Mouse (Mus musculus) CH12F3 (cell line): ENCODE data around the gene Fbxw21.

Experiments used
- in situ Hi-C: fragments of 300-500 bp; cut with MboI; formaldehyde crosslinking; loops from 2 replicates; pipeline ENCODE4 v1.14.3; 2020; ENCODE audit warnings: low sequenced_read_pairs

Fbxw21 gene

DNA sequence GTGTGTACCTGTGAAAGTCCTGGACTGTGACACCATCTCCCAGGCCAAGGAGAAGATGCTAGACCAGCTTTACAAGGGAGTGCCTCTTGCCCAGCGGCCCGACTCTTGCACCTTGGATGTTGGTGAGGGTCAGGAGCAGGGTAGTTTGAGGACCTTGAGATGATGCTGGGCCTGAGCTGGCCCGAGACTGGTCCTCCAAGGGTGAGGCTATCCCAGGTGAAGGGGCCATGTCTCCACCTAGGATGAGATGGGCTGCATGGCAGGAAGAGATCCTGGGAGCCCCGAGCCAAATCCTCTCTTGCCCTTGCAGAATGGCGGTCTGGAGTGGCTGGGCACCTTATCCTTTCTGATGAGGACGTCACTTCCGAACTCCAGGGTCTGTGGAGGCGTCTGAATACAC is 48.5 kb downstream of the Fbxw21 start:
- in situ Hi-C loops, result no loop called here

DNA sequence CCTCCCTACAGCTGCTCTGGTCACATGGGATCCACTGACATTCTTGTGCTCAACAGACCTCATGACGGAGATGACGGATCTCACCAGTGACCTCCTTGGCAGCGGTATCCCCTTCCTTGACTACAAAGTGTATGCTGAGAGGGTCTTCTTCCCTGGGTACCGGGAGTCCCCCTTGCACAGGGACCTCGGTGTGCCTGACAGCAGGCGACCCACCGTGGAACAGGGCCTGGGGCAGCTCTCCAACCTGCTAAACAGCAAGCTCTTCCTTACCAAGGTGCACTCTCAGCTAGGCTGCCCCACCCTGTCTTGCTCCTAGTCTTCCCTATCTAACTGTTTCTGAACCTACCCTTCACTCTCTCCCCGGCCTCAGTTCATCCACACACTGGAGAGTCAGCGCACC is 50.2 kb downstream of the Fbxw21 start:
- in situ Hi-C loops, result no loop called here

DNA sequence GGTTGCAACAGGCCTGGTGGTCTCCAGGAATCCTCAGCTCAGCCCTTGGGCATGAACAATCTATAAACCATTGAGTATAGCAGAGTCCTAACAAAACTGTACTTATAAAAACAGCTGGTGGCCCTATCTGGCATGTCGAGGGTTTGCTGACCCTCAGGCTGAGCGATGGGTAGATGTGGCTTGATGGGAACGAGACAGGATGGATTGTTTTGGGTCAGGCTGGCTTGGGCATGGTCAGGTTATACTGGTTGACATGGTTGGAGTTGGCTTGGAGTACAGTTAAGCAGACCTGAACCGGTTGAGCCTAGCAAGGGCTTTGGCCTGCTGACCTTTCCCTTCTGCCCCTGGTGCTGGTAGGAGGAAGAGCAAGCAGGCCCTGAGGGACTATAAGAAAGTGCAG is 50.7 kb downstream of the Fbxw21 start:
- in situ Hi-C loops, result no loop called here

DNA sequence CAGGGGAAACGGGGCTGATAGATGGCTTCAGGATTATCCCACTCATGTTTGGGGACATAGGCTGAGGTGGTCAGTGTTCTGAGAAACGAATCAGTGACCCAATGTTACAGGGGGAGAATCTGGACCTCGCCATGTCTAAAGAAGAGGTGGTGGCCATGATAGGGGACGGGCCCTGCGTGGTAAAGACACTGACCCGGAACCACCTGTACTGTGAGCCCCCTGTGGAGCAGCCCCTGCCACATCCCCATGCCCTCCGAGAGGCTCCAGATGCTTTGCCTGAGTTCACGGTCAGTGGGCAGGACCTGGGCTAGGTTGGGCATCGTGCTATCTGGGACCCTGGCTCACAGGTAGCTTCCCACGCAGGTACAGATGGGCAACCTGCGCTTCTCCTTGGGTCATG is 51.6 kb downstream of the Fbxw21 start:
- in situ Hi-C loops, result no loop called here

DNA sequence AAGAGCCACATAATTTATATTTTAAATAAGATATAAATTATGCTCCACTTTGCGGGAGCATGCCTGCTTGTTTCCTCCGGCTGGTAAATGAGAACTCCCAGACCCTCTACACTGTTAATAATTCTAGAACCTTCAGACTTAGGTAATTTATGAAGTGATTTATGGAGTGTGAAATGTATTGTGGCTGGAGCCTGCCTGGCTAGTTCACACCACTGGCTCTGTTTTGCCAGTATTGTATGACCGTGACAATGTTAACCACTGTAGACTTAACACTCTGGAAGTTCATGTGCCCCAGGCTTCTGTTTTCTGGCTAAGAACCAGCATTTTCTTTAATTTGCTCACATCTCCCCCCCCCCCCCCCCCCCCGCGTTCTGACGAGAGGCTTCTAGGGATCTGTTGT is 54.5 kb downstream of the Fbxw21 start:
- in situ Hi-C loops, result no loop called here

DNA sequence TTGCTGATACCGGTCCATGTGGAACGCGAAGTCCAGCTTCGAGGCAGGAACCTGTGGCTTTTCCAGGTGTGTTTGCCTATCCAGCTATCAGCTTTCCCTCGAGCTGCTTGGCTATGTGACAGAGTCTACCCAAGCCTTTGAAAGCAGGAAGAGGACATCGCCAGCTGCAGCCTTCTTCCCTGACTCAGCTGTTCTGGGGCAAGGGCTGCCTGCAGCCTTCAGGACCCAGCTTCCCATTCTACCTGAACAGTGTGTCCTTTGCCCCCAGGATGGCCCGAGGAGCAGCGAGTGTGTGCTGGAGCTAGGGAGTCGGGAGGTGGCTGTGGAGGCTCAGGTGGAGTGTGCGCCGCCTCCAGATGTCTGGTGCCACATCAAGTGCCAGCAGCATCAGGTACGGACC is 56.2 kb downstream of the Fbxw21 start:
- in situ Hi-C loops, result no loop called here

DNA sequence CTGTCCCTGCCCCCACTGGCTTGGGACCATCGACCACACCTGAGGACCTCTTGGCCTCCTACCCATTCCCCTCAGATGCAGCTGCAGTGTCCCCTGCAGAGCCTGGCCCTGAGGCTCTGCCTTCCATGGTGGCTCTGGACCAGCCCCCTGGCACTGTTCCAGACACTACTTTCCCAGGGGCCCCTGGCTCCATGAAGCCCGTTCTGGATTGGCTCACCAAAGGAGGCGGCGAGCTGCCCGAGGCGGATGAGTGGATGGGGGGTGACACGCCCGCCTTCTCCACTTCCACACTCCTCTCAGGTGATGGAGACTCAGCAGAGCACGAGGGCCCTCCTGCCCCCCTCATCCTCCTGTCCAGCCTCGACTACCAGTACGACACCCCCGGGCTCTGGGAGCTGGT is 56.8 kb downstream of the Fbxw21 start:
- in situ Hi-C loops, result no loop called here

DNA sequence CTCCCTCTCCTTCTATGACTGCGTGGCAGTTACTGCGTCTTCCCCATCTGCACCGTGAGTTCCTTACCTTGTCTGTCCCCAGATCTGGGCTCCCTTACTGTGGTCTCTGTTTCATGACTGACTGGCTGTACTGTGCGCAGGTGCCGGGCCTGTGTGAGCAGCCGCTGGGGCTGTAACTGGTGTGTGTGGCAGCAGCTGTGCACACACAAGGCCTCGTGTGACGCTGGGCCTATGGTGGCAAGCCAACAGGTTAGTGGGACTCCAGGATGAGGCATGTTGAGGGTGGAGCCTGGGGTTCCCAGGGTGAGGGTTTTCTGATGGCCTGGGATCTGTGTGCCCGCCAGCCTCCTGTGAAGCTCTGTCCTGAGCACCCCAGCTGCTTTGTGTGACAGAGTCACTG is 57.8 kb downstream of the Fbxw21 start:
- in situ Hi-C loops, result no loop called here

DNA sequence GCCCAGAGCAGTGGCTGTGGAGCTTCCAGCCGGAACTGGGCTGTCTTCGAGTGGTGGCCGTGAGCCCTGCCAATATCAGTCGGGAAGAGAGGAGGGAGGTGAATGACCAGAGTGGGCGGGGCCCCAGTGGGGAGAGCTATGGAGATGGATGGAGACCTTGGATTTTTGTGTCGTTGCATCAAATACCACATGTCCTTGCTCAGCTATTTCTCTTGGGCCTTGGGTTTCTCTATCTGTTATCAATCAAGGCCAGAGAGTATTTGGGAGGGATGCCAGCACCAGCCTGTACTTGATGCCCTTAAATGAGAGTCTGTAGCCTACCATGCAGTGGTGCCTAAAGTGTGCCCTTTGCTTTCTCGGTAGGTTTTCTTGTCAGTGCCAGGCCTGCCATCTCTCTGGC is 58.6 kb downstream of the Fbxw21 start:
- in situ Hi-C loops, result no loop called here

DNA sequence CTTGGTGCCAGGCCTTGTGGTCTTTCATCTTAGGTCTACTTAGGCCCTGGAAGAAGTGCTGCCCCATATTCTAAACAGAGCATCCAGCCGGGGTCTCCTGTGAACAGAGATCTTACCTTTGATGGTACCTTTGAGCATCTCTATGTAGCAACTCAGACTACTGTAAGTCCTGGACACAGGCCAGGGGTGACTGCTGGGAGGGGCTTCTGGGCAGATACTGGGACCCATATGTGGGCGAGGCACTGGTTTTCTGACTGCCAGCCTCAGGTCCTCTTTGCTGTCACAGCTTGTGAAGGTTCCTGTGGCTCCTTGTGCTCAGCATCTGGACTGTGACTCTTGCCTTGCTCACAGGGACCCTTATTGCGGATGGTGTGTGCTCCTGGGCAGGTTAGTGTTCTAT is 59.3 kb downstream of the Fbxw21 start:
- in situ Hi-C loops, result no loop called here

DNA sequence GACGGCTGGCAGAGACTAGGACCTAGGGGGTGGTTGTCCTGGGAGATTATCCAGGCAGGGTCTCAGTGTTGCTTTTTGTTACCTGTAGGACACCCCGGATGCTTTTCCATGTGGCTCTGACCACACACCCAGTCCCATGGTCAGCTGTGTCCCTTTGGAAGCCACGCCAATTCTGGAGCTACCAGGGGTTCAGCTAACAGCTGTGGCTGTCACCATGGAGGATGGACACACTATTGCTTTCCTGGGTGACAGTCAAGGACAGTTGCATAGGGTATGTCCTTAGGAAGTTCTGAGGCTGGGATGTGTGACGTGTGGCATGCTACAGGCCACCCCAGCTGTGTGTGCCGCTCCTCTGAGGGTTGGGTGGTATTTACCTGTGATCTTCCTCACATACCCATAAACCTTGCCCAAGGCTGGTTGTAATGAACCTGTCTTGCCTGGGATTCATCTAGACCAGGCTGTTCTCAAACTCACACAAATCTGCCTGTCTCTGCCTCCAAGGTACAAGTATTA is 59.9 kb downstream of the Fbxw21 start:
- in situ Hi-C loops, result no loop called here

DNA sequence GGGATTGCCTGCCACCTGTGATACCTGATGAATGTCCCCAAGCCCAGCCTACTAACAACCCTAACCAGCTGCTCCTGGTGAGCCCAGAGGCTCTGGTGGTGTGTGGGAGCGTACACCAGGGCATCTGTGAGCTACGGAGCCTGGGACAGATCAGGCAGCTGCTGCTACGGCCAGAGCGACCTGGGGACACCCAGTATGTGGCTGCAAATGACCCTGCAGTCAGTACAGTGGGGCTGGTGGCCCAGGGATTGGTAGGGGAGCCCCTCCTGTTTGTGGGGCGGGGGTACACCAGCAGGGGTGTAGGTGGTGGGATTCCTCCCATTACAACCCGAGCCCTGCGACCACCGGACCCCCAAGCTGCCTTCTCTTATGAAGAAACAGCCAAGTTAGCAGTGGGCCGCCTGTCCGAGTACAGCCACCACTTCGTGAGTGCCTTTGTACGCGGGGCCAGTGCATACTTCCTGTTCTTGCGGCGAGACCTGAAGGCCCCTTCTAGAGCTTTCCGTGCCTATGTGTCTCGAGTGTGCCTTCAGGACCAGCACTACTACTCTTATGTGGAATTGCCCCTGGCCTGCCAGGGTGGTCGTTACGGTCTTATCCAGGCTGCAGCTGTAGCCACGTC is 61.4 kb downstream of the Fbxw21 start:
- in situ Hi-C loops, result no loop called here

DNA sequence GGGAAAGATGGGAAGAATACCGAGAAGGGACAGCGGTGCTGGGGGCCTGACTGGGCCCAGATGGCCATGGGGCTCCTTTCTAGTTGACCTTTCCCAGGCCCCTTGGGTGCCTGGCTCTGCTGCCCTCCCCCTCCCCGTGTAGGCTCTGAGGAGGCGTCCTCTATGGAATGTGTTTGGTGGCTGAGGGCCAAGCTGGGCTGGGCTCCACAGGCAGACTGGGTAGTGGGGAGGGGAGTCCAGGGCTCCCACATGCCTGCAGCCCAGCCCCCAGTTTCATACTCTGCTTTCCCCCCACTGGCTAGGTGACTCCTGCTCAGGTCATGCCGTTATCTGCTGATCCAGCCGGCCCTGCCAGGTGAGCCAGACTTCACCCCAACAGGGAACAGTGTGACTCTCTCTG is 62.9 kb downstream of the Fbxw21 start:
- in situ Hi-C loops, result no loop called here

DNA sequence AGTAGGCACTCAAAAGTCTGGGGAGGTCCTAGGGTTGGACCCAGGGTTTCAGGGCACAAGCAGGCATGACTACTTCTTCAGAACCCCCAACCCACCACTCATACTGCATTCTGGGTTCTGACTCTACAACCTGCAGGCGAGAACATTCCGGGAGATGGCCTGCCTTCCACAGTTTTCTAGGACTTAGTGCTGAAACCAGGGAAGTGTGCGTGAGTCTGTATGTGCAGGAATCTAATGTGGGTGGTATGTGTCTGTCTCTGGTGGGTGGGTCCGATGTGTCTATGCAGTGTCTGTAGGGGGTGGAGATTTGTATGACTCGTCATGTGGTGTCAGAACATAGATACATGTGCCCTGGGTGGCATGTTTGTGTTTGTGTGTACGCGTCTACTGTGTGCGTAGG is 63.5 kb downstream of the Fbxw21 start:
- in situ Hi-C loops, result no loop called here

DNA sequence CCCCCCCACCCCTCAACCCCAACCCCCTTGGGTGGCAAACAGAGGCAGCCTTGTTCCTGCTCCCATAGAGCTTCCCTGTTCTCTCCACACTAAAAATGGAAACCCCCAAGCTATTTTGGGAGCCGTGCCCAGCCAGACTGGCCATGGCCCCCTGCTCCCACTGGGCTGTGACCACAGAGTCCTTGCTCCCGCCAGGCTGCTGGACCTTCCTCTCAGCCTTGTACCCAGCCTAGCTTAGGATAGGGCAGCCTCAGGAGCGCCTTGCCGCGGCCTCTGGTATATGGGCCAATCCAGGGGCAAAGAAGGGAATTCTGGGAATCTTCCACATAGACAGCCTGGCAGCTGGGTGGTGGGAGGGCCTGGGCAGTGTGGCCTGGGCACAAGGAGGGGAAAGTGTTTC is 64.0 kb downstream of the Fbxw21 start:
- in situ Hi-C loops, result no loop called here

DNA sequence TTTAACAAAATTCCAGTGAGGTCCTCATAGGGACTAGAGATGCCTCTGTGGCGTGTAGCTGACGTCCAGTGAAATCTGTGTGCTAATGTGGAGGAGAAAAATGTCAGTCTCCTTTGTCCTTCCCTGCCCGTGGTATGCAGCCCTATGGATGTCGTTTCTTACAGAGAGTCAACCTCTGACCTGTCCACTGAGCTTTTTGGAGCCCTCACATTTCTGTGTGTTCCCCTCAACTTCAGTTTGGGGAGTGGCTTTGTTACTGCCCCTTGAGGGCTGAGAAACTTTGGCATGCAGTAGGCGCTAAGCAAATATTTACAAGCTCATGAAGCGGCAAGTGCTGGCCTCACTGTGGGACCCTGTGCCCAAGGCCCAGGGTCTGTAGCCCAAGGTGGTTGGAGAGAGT is 64.5 kb downstream of the Fbxw21 start:
- in situ Hi-C loops, result no loop called here

DNA sequence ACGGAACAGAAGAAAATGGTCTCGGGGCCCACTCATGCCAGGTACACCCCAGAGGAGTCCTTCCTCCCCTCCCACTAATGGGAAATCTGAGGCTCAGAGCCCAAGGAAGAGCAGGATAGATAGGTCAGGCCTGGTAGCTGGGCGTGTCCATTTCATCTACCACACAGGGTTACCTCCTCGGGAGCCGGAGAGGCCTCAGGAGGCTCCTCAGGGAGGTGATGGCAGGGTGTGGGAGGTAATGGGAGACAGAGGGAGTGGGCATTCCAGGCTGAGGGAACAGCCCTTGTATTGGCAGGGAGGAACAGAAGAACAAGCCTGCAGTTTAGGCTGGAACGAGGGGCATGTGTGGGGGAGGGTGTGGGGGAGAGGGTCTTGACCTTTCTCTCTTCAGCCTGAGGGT is 65.0 kb downstream of the Fbxw21 start:
- in situ Hi-C loops, result no loop called here

DNA sequence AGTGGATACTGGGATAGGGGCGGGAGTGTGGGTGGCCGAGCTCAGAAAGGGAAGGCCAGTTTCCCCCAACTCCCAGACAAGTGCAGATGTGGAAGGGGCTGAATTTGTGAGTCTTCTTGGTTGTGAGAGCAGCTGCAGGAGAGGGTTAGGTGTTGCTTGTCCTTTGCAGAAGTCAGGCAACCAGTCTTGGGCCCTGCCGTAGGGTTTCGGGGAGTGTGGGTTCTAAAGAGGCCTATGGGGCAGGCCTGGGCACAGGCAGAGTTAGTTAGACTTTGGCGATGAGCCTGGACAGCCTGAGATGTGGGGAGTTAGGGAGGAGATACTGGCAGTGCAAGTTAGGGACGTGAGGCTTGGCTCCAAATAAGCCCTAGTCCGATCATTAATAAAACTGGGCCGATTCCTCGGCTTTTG is 65.6 kb downstream of the Fbxw21 start:
- in situ Hi-C loops, result no loop called here

DNA sequence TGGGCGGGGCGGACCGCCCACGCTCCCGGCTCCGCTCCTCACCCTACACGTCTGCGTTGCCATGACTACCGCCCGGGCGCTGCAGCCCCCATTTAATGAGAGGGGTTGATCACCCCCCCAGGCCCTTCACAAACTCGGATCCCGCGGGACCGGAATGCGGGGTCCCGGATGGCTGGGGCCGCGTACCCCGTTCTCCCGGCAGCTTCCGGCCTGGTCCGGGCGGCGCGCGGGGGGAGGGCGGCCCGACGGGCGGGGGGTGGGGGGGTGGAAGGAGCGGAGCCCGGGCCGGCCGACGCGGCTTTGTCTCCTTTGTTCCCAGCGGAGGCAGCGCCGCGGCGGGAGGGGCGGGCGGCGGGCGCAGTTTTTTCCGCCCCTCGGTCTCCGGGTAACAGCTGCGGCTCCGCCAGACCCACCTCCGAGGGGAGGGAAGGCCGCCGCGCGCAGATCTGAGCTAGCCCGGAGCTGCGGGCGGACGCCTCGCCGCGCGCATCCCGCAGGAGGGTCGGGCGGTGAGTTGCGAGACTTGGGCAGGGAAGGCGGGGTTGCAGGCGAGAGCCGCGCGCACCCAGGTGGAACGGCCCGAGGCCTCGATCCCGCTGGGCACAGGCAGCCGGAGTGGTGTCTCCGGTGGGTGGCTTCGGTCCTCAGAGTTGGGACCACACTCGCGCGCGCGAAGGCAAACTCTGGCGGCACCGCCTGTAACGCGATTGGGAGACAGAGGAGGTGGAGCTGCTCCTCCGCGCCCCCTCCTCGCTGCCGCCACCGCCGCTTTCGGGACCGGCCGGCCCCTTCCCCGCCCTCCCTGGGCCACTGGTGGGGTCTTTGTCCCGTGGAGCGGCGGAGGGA is 66.5 kb downstream of the Fbxw21 start, which contains the start of gene Plxnb1:
TSS of gene Plxnb1 (plus strand) at position 253 of the 846 bp plus-strand sequence.
- in situ Hi-C loops, result no loop called here

DNA sequence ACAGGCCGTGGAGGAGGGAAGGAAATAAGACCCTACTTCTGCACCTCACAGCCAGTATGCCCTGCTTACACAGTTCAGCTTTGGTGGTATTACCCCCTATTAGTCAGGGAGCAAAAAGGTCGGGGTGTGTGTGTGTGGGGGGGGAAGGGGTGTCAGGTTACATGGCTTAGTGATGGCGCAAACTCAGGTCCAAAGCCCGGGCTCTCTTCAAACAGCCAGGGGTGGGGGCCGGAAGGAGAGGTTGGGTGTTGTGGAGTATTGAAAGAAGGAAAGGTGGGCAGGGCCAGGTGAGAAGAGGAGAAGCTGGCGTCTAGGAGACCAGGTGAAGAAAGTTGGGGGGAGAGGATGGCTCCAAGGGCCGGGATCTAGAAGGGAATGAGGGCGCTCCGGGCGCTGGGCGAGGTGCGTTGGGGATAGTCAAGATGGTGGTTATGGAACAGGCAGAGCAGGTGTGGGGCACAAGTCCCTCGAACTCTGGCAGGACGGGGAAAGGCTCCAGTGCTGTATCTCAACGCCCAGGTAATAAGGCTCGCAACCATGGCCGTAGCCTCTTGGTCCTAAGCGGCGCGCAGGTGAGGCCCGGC is 67.2 kb downstream of the Fbxw21 start:
- in situ Hi-C loops, result no loop called here

DNA sequence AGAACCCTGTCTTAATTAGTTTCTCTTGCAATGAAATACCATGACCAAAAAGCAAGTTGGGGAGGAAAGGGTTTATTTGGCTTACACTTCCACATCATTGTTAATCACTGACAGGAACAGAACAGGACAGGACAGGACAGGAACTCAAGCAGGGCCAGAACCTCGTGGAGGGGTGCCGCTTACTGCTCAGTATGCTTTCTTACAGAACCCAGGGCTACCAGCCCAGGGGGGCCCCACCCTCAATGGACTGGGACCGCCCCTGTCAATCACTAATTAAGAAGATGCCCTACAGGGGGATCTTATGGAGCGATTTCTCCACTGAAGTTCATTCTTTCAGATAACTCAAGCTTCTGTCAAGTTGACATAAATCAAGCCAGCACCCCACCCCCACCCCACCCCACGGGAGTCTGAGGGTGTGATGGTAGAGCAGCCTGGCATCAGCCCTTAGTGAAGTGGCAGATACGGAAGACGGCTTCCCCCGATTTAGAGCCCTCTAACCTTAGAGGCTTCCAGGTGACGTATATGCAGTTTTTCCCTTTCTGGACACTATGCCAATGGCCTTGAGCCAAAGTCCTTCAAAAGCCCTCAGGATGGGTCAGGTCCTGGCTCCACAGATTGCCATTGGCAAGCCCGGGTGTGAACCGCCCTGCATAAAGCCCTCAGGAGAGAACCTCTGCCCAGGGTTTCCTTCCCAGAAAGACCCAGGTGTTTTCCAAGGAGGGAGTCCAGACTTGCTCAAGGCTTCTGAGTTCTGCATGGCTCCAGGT is 67.9 kb downstream of the Fbxw21 start:
- in situ Hi-C loops, result no loop called here
